Comparison of ENCODE assay signal across 16 mouse cellular contexts in the genomic region with DNA sequence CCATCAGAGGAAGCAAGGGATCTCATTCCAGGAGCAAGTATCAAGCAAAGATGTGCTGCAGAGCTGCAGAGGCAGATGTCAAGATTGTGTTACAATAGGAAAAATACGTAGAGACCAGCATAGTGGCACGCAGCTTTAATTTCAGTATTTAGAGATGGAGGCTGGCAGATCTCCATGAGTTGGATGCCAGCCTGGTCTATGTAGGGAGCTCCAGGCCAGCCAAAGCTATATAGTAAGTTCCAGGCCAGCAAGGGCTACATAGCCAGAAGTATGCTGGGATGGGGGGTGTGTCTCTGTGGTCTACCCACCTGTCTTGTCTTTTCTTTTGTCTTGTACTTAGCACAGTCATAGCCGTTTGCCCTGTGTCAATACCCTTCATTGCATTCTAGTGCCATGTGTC. TPM values are rescaled to one million over a fixed set of nuclear protein-coding genes. Genes with fewer than 3 reads are reported as not detected.
DNase-seq lines count a peak whose midpoint lies in the region.
"Had no signal": no experiment of that assay in that cellular context is flagged by ENCODE, and none has a peak within 500 bp of the region (broad histone marks: within the 10 kb centered on the region; RNA-seq: fewer than 3 reads in every experiment).

No protein-coding gene starts in this region.

- intact Hi-C loops in left cerebral cortex, postnatal 4 days (cut with DNase I): no loop called here

- DNase-seq in cerebellum, adult 9-10 months: peak; percentile 13
- no peak for DNase-seq in cerebellum, adult 8-10 months
- peak; percentile 39 to 63 for DNase-seq in cerebellum, postnatal 25 days
- DNase-seq in cerebellum, postnatal 4 days (ENCODE audit: low spot score in 2 of 2): no peak
- DNase-seq in left cerebral cortex, postnatal 4 days: peak; percentile 30
- DNase-seq in left cerebral cortex, adult 8-10 months (ENCODE audit: low spot score in 2 of 2): no peak
- DNase-seq: adrenal gland, postnatal 10 days; adrenal gland, postnatal 36 days; B cell, adult 2 months; gastrocnemius, postnatal 10 days; gastrocnemius, postnatal 36 days; heart, adult 18-20 months; heart, postnatal 14 days; heart, postnatal 4 days; kidney, adult 18-20 months; kidney, adult 9 months had no signal

RNA-seq across cellular contexts. Expression of a gene that starts 28.7 kb away (rescaled TPM):
- 1 to 10 TPM in 1 of 2 experiments, under 1 TPM in 1; 0.90 to 1.5 TPM for total RNA-seq in left cerebral cortex, postnatal 4 days (2021)
- total RNA-seq in left cerebral cortex, adult 8-10 months (2022): 1 to 10 TPM in 3 of 4 experiments, under 1 TPM in 1; 0.54 to 1.7 (median 1.3) TPM
- total RNA-seq: adrenal gland, postnatal 36 days had no signal

Comparison
In these comparisons a context has a peak if more than half of its experiments do, and no peak if none do; other contexts are left out.
1. DNase-seq: peak in cerebellum, adult 9-10 months (single experiment), cerebellum, postnatal 25 days (2 of 2) and left cerebral cortex, postnatal 4 days (single experiment); none in cerebellum, adult 8-10 months (single experiment), cerebellum, postnatal 4 days (0 of 2) and left cerebral cortex, adult 8-10 months (0 of 2).